Mouse (Mus musculus): ENCODE results near the gene Taf12.
"Not testable (repeated sequence)": the region's sequence is repeated elsewhere in the genome, so short reads cannot be mapped to it uniquely, and the experiment has no call there.

The Taf12 gene

GRCm38 (mm10) chr4:132269740-132270560 is 4.2 kb upstream of the Taf12 start:
- peak; percentile 69 for DNase-seq (ENCODE audit: low spot score)

- DNase-seq (ENCODE audit: low spot score): no peak
Measured at GRCm38 (mm10) chr4:132273166-132273565, 1.0 kb upstream of the Taf12 start.

GRCm38 (mm10) chr4:132275949-132276348 is 1.8 kb downstream of the Taf12 start:
- no peak for DNase-seq (ENCODE audit: low spot score)

GRCm38 (mm10) chr4:132288840-132289239 is 14.7 kb downstream of the Taf12 start:
- DNase-seq (ENCODE audit: low spot score): not testable (repeated sequence)

- no peak for DNase-seq (ENCODE audit: low spot score)
Measured at GRCm38 (mm10) chr4:132291056-132291455, 16.9 kb downstream of the Taf12 start.

- no peak for DNase-seq (ENCODE audit: low spot score)
Measured at GRCm38 (mm10) chr4:132291624-132292335, 17.6 kb downstream of the Taf12 start.

GRCm38 (mm10) chr4:132292988-132293387 is 18.8 kb downstream of the Taf12 start:
- DNase-seq (ENCODE audit: low spot score): no peak

- DNase-seq (ENCODE audit: low spot score): no peak
Measured at GRCm38 (mm10) chr4:132293682-132294240, 19.6 kb downstream of the Taf12 start.

- no peak for DNase-seq (ENCODE audit: low spot score)
Measured at GRCm38 (mm10) chr4:132295696-132296390, 21.7 kb downstream of the Taf12 start.

- no peak for DNase-seq (ENCODE audit: low spot score)
Measured at GRCm38 (mm10) chr4:132299849-132300248, 25.7 kb downstream of the Taf12 start.

- DNase-seq (ENCODE audit: low spot score): no peak
Measured at GRCm38 (mm10) chr4:132301486-132301885, 27.3 kb downstream of the Taf12 start.

GRCm38 (mm10) chr4:132301965-132302938 is 28.1 kb downstream of the Taf12 start:
- no peak for DNase-seq (ENCODE audit: low spot score)

GRCm38 (mm10) chr4:132302939-132303479 is 28.8 kb downstream of the Taf12 start, which contains the start of gene Rab42:
Gene Rab42, minus strand, starts transcription at chr4:132303385.
- DNase-seq (ENCODE audit: low spot score): peak; percentile 25

- DNase-seq (ENCODE audit: low spot score): not testable (repeated sequence)
Measured at GRCm38 (mm10) chr4:132303484-132303883, 29.3 kb downstream of the Taf12 start.

GRCm38 (mm10) chr4:132305276-132305675 is 31.1 kb downstream of the Taf12 start:
- no peak for DNase-seq (ENCODE audit: low spot score)

GRCm38 (mm10) chr4:132306004-132306403 is 31.8 kb downstream of the Taf12 start:
- no peak for DNase-seq (ENCODE audit: low spot score)

GRCm38 (mm10) chr4:132308437-132309139 is 34.4 kb downstream of the Taf12 start:
- DNase-seq (ENCODE audit: low spot score): peak; percentile 80

GRCm38 (mm10) chr4:132309140-132309848 is 35.1 kb downstream of the Taf12 start:
- DNase-seq (ENCODE audit: low spot score): no peak

GRCm38 (mm10) chr4:132309849-132310472 is 35.8 kb downstream of the Taf12 start:
- DNase-seq (ENCODE audit: low spot score): no peak

All from ovary, postnatal 10 days (tissue).